Mouse (Mus musculus) embryonic facial prominence, embryonic 15.5 days (tissue): Measurements from ENCODE around the gene Fam107b. TPM values are rescaled to one million over a fixed set of nuclear protein-coding genes. Genes with fewer than 3 reads are reported as not detected.
A peak's percentile ranks its signal among the peaks of the same experiment; 100 is the strongest.

Experiments
- ATAC-seq: fragments of 200-750 bp; cut with Nextera tagmentation; 2 replicates; pipeline ENCODE4 v1.8.0; 2017; ENCODE audit warnings: low read depth, moderate TSS enrichment; ENCODE audit not compliant: insufficient number of reproducible peaks, low FRiP score, low TSS enrichment
- H3K27ac ChIP-seq: fragments of 300-500 bp; sonication (generic); replicated peaks from 2 replicates; pipeline ENCODE4 v1.5.1; 2015; ENCODE audit warnings: mild to moderate bottlenecking, inconsistent platforms
- H3K27me3 ChIP-seq: fragments of 300-500 bp; sonication (generic); 2 replicates; pipeline ENCODE4 v1.6.1; 2015; ENCODE audit warnings: inconsistent platforms
- H3K36me3 ChIP-seq: fragments of 300-500 bp; sonication (generic); 2 replicates; pipeline ENCODE4 v1.6.1; 2015; ENCODE audit warnings: mild to moderate bottlenecking, inconsistent platforms
- H3K4me1 ChIP-seq: fragments of 300-500 bp; sonication (generic); 2 replicates; pipeline ENCODE4 v1.6.1; 2015; ENCODE audit warnings: inconsistent platforms
- H3K4me2 ChIP-seq: fragments of 300-500 bp; sonication (generic); replicated peaks from 2 replicates; pipeline ENCODE4 v1.6.1; 2015; ENCODE audit warnings: mild to moderate bottlenecking, inconsistent platforms
- H3K4me3 ChIP-seq: fragments of 300-500 bp; sonication (generic); replicated peaks from 2 replicates; pipeline ENCODE4 v1.5.1; 2015; ENCODE audit warnings: mild to moderate bottlenecking, inconsistent platforms
- H3K9ac ChIP-seq: fragments of 300-500 bp; sonication (generic); 2 replicates; pipeline ENCODE4 v1.6.1; 2015; ENCODE audit warnings: inconsistent platforms
- H3K9me3 ChIP-seq: fragments of 300-500 bp; sonication (generic); replicated peaks from 2 replicates; pipeline ENCODE4 v1.6.1; 2016; ENCODE audit warnings: inconsistent platforms
- WGBS: fragments of 180-500 bp; shearing (Covaris S2); methylation state at CpG from one replicate; pipeline ENCODE4 v1.1.7; 2015; 5-methylcytosine and 5-hydroxymethylcytosine counted together
- polyA plus RNA-seq: library from polyadenylated mRNA; unstranded; fragments of >200 nt; fragmentation: Nextera tagmentation; extraction: Ambion mirVana; gene quantifications from 2 replicates; pipeline ENCODE4 v1.2.1, GENCODE M21; 2015

Fam107b gene
- polyA plus RNA-seq, 1 experiment from 2014 or later, result 42.7 TPM

DNA sequence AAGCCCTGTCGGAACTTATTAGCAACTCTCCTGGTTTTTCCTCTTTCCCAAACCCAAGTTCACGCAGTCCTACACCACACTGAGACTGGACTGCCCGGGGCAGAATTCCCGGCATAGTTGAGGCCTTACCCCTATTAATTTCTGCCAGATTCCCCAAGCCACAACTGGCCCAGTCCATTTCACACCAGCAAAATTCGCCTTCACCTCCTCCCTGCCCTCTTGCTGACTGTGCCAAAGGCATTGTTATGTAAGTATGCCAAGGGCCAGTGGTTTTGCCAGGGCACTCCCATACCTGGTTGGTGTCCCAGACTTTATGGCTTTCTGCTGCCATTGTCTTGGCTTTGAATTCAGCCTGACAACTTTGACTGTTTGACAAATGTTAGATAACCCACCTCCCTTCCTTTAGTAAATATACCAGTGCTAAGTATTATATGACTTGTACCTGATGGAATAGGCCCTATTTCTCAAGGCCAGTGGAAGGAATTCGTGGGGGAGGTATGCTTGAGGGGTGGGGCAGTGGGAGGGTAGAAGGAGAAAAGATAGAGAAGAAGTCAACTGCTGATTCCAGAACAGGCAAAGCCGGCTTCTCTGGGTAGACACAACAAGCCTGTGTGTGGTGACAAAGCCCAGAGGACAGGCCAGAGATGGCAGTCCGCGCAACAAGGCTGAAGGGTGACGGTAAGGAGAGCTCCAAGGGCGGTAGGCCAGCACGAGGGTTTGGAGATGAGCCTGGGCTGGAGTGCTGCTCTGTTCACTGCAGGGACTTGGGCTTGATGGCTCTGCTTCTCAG, 178.6 kb downstream of the Fam107b start:
- Histone ChIP-seq H3K27me3 (no peaks in the 10 kb centered on the region), H3K4me2 (no peak overlapping the region), H3K27ac (peak overlapping the region; percentile 11; the same call in 1 of the 2 replicates), H3K36me3 (no peaks in the 10 kb centered on the region), H3K4me1 (peaks cover 27% of the 10 kb centered on the region), H3K4me3 (0 out of 2 replicates have a peak overlapping the region, but pooled peaks have one; percentile 4), H3K9me3 (no peaks in the 10 kb centered on the region), H3K9ac (no peak overlapping the region)
- WGBS, result 41% methylated on average over 12 of the region's 12 CpGs
- ATAC-seq, result 0 out of 2 replicates have a peak, but pooled peaks have one; percentile 45

DNA sequence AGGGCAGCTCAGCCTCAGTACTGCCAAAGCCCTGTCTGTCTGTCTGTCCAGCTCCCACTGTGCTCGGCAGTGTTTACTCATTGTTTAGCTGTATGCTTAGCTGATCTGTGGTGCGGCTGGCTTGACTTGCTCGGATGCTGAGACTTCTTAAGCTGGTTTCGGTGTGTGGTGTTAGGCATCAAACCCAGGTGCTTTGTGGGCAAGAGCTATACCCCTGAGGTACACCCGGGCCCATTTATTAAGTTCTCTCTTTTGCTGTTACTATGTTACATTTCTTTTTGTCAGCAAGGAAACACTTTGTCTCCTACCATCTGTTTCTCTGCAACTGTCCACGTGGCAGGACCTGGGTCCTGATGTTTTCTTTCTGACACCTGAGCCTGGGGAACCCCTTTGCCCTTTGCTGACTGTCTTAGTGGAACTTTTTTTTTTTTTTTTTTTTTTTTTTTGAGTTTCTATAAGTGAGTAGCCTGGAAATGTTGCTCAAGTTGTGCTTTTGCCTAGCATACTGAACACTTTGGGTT, 179.3 kb downstream of the Fam107b start:
- H3K9me3 ChIP-seq, result no peaks in the 10 kb centered on the region
- 45% methylated on average over 6 of the region's 6 CpGs for WGBS
- peaks cover 30% of the 10 kb centered on the region for H3K4me1 ChIP-seq
- H3K4me2 ChIP-seq, result no peak overlapping the region
- no peak overlapping the region; the same call in 1 of the 2 replicates for H3K27ac ChIP-seq
- H3K36me3 ChIP-seq, result no peaks in the 10 kb centered on the region
- no peak overlapping the region for H3K9ac ChIP-seq
- no peak for ATAC-seq
- 0 out of 2 replicates have a peak overlapping the region, but pooled peaks have one; percentile 4 for H3K4me3 ChIP-seq
- H3K27me3 ChIP-seq, result no peaks in the 10 kb centered on the region

- no peak for ATAC-seq
- Histone ChIP-seq H3K27me3 (no peaks in the 10 kb centered on the region), H3K36me3 (no peaks in the 10 kb centered on the region), H3K4me1 (peaks cover 32% of the 10 kb centered on the region), H3K9ac (no peak overlapping the region), H3K9me3 (no peaks in the 10 kb centered on the region), H3K4me2 (no peak overlapping the region), H3K4me3 (no peak overlapping the region), H3K27ac (no peak overlapping the region)
- WGBS, result 76% methylated on average over 9 of the region's 9 CpGs
Observed at GRCm38 (mm10) chr2:3750126-3750525, 179.8 kb downstream of the Fam107b start.

DNA sequence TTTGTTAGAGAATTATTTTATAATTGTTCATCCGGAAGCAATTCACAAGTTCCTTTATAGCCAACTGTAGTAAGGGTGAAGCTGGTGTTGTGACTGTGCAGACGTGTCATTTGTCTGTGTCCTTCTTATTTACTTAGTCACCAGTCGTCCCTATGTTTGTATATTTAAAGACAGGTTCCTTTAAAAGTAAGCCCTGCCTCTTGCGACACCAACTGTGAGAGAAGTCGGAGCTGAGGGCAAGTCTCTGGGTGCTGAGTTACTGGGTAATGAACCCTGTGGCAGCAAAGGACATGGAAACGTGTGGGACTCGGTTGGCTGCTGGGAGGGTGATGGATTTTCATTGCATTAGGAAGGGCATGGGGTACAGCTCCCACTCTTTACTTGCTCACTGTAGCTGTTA, 182.1 kb downstream of the Fam107b start:
- ATAC-seq, result no peak
- WGBS, result 70% methylated on average over 7 of the region's 7 CpGs
- Histone ChIP-seq H3K27ac (no peak overlapping the region), H3K4me1 (peaks cover 32% of the 10 kb centered on the region), H3K9ac (no peak overlapping the region), H3K4me2 (no peak overlapping the region), H3K4me3 (no peak overlapping the region), H3K36me3 (no peaks in the 10 kb centered on the region), H3K9me3 (no peaks in the 10 kb centered on the region), H3K27me3 (no peaks in the 10 kb centered on the region)

DNA sequence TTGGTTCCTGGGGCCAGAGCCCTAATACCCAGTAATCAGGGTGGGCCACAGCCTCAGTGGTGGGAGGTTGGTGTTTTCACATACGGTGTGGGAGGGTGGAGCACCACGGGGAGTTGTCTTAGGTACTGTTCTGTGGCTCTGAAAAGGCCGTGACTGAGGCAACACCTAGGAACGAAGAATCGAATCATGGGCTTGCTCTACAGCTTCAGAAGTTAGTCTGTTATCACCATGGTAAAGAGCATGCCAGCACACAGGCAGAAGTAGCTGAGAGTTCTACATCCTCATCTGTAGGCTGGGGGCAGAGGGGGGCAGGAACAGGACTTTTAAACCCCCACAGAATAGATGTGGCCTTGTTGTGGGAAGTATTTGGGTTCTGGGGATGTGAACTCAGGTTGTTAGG, 182.6 kb downstream of the Fam107b start:
- Histone ChIP-seq H3K27ac (no peak overlapping the region), H3K9me3 (no peaks in the 10 kb centered on the region), H3K36me3 (no peaks in the 10 kb centered on the region), H3K9ac (no peak overlapping the region), H3K27me3 (no peaks in the 10 kb centered on the region), H3K4me2 (no peak overlapping the region), H3K4me3 (no peak overlapping the region), H3K4me1 (peaks cover 32% of the 10 kb centered on the region)
- no peak for ATAC-seq
- whole genome bisulfite sequencing, result 70% methylated on average over 5 of the region's 5 CpGs

GRCm38 (mm10) chr2:3753749-3754148, 183.5 kb downstream of the Fam107b start:
- peak overlapping the region; percentile 48 for H3K27ac ChIP-seq
- 0 out of 2 replicates have a peak, but pooled peaks have one; percentile 44 for ATAC-seq
- no peaks in the 10 kb centered on the region for H3K36me3 ChIP-seq
- WGBS, result 12% methylated on average over 2 of the region's 2 CpGs
- H3K4me1 ChIP-seq, result peaks cover 27% of the 10 kb centered on the region
- H3K4me3 ChIP-seq, result no peak overlapping the region
- no peak overlapping the region for H3K4me2 ChIP-seq
- H3K9ac ChIP-seq, result no peak overlapping the region
- H3K9me3 ChIP-seq, result no peaks in the 10 kb centered on the region
- no peaks in the 10 kb centered on the region for H3K27me3 ChIP-seq

GRCm38 (mm10) chr2:3755936-3756335, 185.6 kb downstream of the Fam107b start:
- WGBS, result 87% methylated on average over 5 of the region's 5 CpGs
- H3K4me2 ChIP-seq, result no peak overlapping the region

GRCm38 (mm10) chr2:3758406-3758805, 188.1 kb downstream of the Fam107b start:
- H3K9ac ChIP-seq, result no peak overlapping the region
- no peaks in the 10 kb centered on the region for H3K9me3 ChIP-seq
- H3K4me3 ChIP-seq, result no peak overlapping the region
- no peaks in the 10 kb centered on the region for H3K27me3 ChIP-seq
- WGBS, result 89% methylated on average over 6 of the region's 6 CpGs
- H3K4me2 ChIP-seq, result no peak overlapping the region
- peaks cover 29% of the 10 kb centered on the region for H3K4me1 ChIP-seq
- no peak overlapping the region for H3K27ac ChIP-seq
- H3K36me3 ChIP-seq, result no peaks in the 10 kb centered on the region
- no peak for ATAC-seq

More at GRCm38 (mm10) chr2:3755936-3756335, 185.6 kb downstream of the Fam107b start:
- Histone ChIP-seq H3K27me3 (no peaks in the 10 kb centered on the region), H3K36me3 (no peaks in the 10 kb centered on the region), H3K4me3 (no peak overlapping the region), H3K9ac (no peak overlapping the region), H3K4me1 (peaks cover 25% of the 10 kb centered on the region), H3K27ac (no peak overlapping the region), H3K9me3 (no peaks in the 10 kb centered on the region)
- no peak for ATAC-seq

GRCm38 (mm10) chr2:3760234-3760836, 190.0 kb downstream of the Fam107b start:
- Histone ChIP-seq H3K9me3 (no peaks in the 10 kb centered on the region), H3K4me2 (no peak overlapping the region), H3K9ac (no peak overlapping the region), H3K27ac (no peak overlapping the region), H3K27me3 (no peaks in the 10 kb centered on the region), H3K4me3 (no peak overlapping the region), H3K36me3 (no peaks in the 10 kb centered on the region), H3K4me1 (peaks cover 25% of the 10 kb centered on the region; the same call in 1 of the 2 replicates)
- 60% methylated on average over 6 of the region's 6 CpGs for WGBS
- ATAC-seq, result no peak

- no peak for ATAC-seq
- 54% methylated on average over 6 of the region's 6 CpGs for WGBS
- Histone ChIP-seq H3K4me3 (no peak overlapping the region), H3K27me3 (no peaks in the 10 kb centered on the region), H3K27ac (0 out of 2 replicates have a peak overlapping the region, but pooled peaks have one; percentile 7), H3K9me3 (no peaks in the 10 kb centered on the region), H3K9ac (no peak overlapping the region), H3K4me1 (peaks cover 37% of the 10 kb centered on the region), H3K36me3 (no peaks in the 10 kb centered on the region), H3K4me2 (no peak overlapping the region)
Observed at GRCm38 (mm10) chr2:3764136-3764535, 193.8 kb downstream of the Fam107b start.

- Histone ChIP-seq H3K27me3 (no peaks in the 10 kb centered on the region), H3K9me3 (no peaks in the 10 kb centered on the region), H3K4me2 (no peak overlapping the region), H3K36me3 (no peaks in the 10 kb centered on the region), H3K4me3 (no peak overlapping the region), H3K9ac (no peak overlapping the region), H3K27ac (no peak overlapping the region), H3K4me1 (peaks cover 31% of the 10 kb centered on the region)
- ATAC-seq, result no peak
- WGBS, result 37% methylated on average over 11 of the region's 11 CpGs
Observed at GRCm38 (mm10) chr2:3765957-3766783, 195.9 kb downstream of the Fam107b start.
